Mouse (Mus musculus): ENCODE results near the gene Abhd6. TPM values are rescaled to one million over a fixed set of nuclear protein-coding genes. Genes with fewer than 3 reads are reported as not detected.

Gene Abhd6
- polyA plus RNA-seq, 1 experiment from 2014 or later, result 34.7 TPM

GRCm38 (mm10) chr14:7977471-7977870 lies 25.2 kb upstream of the Abhd6 start:
- 82% methylated on average over 1 of the region's 1 CpGs for WGBS
- Histone ChIP-seq H3K9me3 (no peaks in the 10 kb centered on the region), H3K27me3 (no peaks in the 10 kb centered on the region), H3K9ac (no peak overlapping the region), H3K4me2 (no peak overlapping the region), H3K4me1 (no peaks in the 10 kb centered on the region), H3K4me3 (no peak overlapping the region), H3K27ac (no peak overlapping the region), H3K36me3 (no peaks in the 10 kb centered on the region)
- no peak for ATAC-seq (ENCODE audit: insufficient number of reproducible peaks, low FRiP score, low TSS enrichment, low read depth)

DNA sequence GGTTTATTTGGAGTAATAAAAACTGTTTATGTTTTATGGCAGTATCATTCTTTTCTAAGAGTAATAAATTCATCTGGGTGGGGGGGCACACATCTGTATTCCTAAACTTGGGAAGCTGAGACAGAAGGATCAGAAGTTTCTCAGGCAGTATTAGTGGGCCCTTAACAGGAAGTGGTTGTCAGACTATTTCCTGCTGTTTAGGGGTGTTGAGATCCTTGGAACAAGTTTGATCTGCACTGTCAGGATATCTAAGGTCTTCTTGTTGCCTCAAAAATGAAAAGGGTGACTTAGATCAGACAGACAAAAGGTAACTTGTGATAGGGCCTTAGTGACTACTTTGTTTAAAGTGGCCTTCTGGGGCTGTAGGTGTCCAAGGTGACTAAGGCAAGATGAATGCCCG lies 24.5 kb upstream of the Abhd6 start:
- Histone ChIP-seq H3K27ac (no peak overlapping the region), H3K36me3 (no peaks in the 10 kb centered on the region), H3K4me1 (no peaks in the 10 kb centered on the region), H3K4me3 (no peak overlapping the region), H3K9ac (no peak overlapping the region), H3K27me3 (no peaks in the 10 kb centered on the region), H3K4me2 (no peak overlapping the region), H3K9me3 (no peaks in the 10 kb centered on the region)
- no peak for ATAC-seq (ENCODE audit: insufficient number of reproducible peaks, low FRiP score, low TSS enrichment, low read depth)
- 91% methylated on average over 1 of the region's 1 CpGs for WGBS

DNA sequence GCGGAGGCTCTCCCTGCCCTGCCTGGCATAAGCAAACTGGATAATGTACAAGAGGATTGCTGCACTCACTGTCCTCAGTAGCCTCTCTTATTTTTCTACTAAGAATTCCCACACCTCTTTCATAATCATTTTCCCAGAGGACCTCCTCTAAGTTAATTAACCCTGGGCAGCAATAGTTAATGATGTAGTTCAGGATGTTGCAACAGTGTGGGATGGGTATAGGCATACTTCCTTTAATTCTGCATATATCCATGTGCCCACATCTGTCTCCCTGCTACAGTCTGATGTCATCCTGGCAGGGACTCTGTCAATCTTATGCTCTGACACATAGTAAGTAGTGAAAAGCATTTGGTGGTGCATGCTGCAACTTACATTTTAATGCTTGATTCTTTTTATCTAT lies 21.5 kb upstream of the Abhd6 start:
- Histone ChIP-seq H3K36me3 (no peaks in the 10 kb centered on the region), H3K4me3 (no peak overlapping the region), H3K27me3 (no peaks in the 10 kb centered on the region), H3K4me2 (no peak overlapping the region), H3K4me1 (no peaks in the 10 kb centered on the region), H3K27ac (no peak overlapping the region), H3K9ac (no peak overlapping the region), H3K9me3 (no peaks in the 10 kb centered on the region)
- WGBS, result 94% methylated on average over 1 of the region's 1 CpGs
- ATAC-seq (ENCODE audit: insufficient number of reproducible peaks, low FRiP score, low TSS enrichment, low read depth), result no peak

DNA sequence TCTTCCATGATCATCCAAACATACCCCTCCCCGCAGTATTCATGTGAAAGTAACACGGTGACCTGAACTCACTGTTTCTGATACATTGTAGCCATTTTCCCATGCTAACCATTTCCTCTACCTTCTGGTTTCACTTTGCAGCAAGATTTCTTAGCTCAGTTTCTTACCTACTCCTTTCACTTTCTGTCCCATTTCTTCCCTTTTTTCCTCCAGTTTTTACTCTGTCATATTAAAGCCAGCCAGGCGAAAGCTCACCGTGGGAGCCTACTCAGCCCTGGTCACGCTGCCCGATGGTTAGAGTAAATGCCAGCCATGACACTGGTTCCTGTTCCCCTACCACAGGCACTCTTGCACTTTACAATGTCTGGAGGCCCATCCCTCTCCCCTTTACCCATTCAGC lies 15.8 kb upstream of the Abhd6 start:
- ATAC-seq (ENCODE audit: insufficient number of reproducible peaks, low FRiP score, low TSS enrichment, low read depth), result no peak
- H3K9ac ChIP-seq, result no peak overlapping the region
- H3K36me3 ChIP-seq, result no peaks in the 10 kb centered on the region
- H3K9me3 ChIP-seq, result no peaks in the 10 kb centered on the region
- H3K4me1 ChIP-seq, result no peaks in the 10 kb centered on the region
- H3K4me3 ChIP-seq, result no peak overlapping the region
- H3K27ac ChIP-seq, result no peak overlapping the region
- WGBS, result 93% methylated on average over 6 of the region's 6 CpGs
- no peaks in the 10 kb centered on the region for H3K27me3 ChIP-seq
- H3K4me2 ChIP-seq, result no peak overlapping the region

GRCm38 (mm10) chr14:7989371-7989770 lies 13.3 kb upstream of the Abhd6 start:
- WGBS, result 44% methylated on average over 1 of the region's 1 CpGs
- no peak for ATAC-seq (ENCODE audit: insufficient number of reproducible peaks, low FRiP score, low TSS enrichment, low read depth)

DNA sequence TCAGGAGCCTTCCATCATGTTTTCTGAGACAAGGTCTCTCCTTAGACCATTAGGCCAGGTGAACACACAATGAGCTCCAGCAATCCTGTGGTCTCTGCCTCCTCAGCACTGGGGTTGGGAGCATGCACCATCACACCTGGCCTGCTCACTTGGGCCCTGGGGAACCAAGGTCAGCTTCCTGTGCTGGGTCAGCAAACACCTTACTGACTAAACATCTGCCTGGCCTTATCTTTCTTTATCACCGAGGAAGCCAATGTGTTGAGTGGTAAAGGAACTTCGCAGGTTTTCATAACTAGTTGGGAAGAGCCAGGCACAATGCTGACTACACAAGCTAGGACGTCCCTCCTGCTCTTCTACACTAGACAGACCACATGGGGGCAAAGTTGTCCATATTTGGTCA lies 12.7 kb upstream of the Abhd6 start:
- no peak overlapping the region for H3K27ac ChIP-seq
- no peaks in the 10 kb centered on the region for H3K4me1 ChIP-seq
- no peak overlapping the region for H3K4me3 ChIP-seq
- WGBS, result 70% methylated on average over 3 of the region's 3 CpGs
- no peak for ATAC-seq (ENCODE audit: insufficient number of reproducible peaks, low FRiP score, low TSS enrichment, low read depth)
- H3K36me3 ChIP-seq, result no peaks in the 10 kb centered on the region
- no peaks in the 10 kb centered on the region for H3K27me3 ChIP-seq
- H3K4me2 ChIP-seq, result no peak overlapping the region
- no peaks in the 10 kb centered on the region for H3K9me3 ChIP-seq
- no peak overlapping the region for H3K9ac ChIP-seq

More at GRCm38 (mm10) chr14:7989371-7989770, 13.3 kb upstream of the Abhd6 start:
- no peak overlapping the region for H3K9ac ChIP-seq
- no peaks in the 10 kb centered on the region for H3K9me3 ChIP-seq
- H3K4me1 ChIP-seq, result no peaks in the 10 kb centered on the region
- no peak overlapping the region for H3K4me3 ChIP-seq
- no peak overlapping the region for H3K4me2 ChIP-seq
- H3K27ac ChIP-seq, result no peak overlapping the region
- H3K36me3 ChIP-seq, result no peaks in the 10 kb centered on the region
- H3K27me3 ChIP-seq, result no peaks in the 10 kb centered on the region

- Histone ChIP-seq H3K9me3 (no peaks in the 10 kb centered on the region), H3K9ac (no peak overlapping the region), H3K4me3 (no peak overlapping the region), H3K36me3 (no peaks in the 10 kb centered on the region), H3K27ac (no peak overlapping the region), H3K4me1 (no peaks in the 10 kb centered on the region), H3K27me3 (no peaks in the 10 kb centered on the region; the same call in 1 of the 2 replicates), H3K4me2 (no peak overlapping the region)
- ATAC-seq (ENCODE audit: insufficient number of reproducible peaks, low FRiP score, low TSS enrichment, low read depth), result no peak
- WGBS, result 75% methylated on average over 5 of the region's 5 CpGs
Measured at GRCm38 (mm10) chr14:7991108-7991776, 11.5 kb upstream of the Abhd6 start.

DNA sequence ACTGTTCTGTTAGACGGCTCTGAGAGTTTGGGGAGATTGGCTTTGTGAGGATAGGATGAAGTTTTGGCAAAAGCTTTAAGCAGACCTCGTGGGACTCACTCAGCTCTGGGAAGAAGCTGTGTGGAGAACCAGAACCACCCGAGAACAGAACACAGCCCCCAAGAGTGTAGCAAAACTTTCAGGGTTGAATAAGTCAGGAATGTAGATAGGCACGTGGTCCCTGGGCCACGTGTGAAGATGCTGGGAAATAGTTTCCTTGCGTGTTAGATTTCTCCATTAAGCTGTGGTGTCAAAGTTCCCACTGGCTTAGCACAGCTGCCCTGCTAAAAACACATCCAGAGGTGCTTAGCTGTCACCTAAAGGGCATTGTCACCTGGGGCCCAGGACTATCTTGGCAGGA lies 10.5 kb upstream of the Abhd6 start:
- Histone ChIP-seq H3K4me3 (no peak overlapping the region), H3K27ac (no peak overlapping the region), H3K27me3 (no peaks in the 10 kb centered on the region; the same call in 1 of the 2 replicates), H3K9me3 (no peaks in the 10 kb centered on the region), H3K4me1 (no peaks in the 10 kb centered on the region), H3K9ac (no peak overlapping the region), H3K4me2 (no peak overlapping the region), H3K36me3 (no peaks in the 10 kb centered on the region)
- 46% methylated on average over 6 of the region's 6 CpGs for WGBS
- ATAC-seq (ENCODE audit: insufficient number of reproducible peaks, low FRiP score, low TSS enrichment, low read depth), result no peak

DNA sequence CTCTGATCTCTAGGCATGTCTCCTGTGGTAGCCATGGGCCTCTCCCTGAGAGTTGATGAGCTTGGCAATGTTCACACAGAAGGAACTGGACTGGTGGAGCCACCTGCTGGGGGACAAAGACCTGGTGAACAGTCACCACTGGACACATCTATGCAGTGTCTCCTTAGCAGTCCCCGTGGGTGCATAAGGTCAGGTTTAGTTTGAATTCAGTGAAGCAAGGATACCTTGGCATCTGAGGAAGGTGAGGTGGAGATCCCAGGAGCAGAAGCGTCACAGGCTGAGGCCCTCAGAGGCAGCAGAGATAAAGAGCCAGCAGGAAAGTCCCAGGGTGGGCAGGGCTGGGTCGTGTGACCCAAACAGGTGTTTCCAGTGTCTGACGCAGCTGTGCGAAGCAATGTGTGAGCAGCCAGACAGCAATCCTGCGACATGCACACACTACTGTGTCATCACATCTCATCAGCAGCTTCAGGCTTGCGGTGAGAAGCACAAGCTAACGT lies 8.4 kb upstream of the Abhd6 start, which contains the start of gene Dnase1l3:
Dnase1l3 (minus strand) TSS at position 303 of the 497 bp plus-strand sequence.
- WGBS, result 57% methylated on average over 8 of the region's 8 CpGs
- Histone ChIP-seq H3K4me2 (no peak within 1 kb of the TSS), H3K27ac (0 out of 2 replicates have a peak within 1 kb of the TSS, but pooled peaks have one; percentile 29), H3K4me3 (no peak within 1 kb of the TSS), H3K4me1 (no peaks in the 10 kb centered on the region), H3K36me3 (no peaks in the 10 kb centered on the region), H3K9me3 (no peaks in the 10 kb centered on the region), H3K9ac (no peak within 1 kb of the TSS), H3K27me3 (peaks cover 7% of the 10 kb centered on the region)
- no peak for ATAC-seq (ENCODE audit: insufficient number of reproducible peaks, low FRiP score, low TSS enrichment, low read depth)

DNA sequence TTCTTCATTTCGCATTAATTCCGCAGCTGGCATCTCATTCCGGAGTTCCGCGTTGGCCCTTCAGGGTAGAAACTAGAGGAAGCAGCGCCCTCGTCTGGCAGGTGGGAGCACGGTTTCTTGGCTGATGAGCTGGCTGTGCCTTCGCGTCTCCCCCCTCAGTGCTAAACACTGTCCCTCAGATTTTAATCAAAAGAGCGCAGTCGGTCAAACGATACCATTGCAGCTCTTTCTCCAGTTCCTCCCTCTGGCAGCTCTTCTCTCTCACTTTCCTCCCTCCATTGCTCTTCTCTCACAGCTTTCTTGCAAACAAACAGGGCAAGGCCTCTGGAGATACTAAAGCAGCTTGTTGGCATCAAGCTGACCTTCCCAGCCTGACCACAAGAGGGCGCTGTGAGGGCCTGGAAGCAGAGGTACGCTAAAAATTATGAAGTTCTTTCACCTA lies 5.4 kb upstream of the Abhd6 start:
- H3K27ac ChIP-seq, result no peak overlapping the region
- H3K27me3 ChIP-seq, result peaks cover 35% of the 10 kb centered on the region
- H3K9me3 ChIP-seq, result no peaks in the 10 kb centered on the region
- no peak for ATAC-seq (ENCODE audit: insufficient number of reproducible peaks, low FRiP score, low TSS enrichment, low read depth)
- H3K4me1 ChIP-seq, result peaks cover 3% of the 10 kb centered on the region; the same call in 1 of the 2 replicates
- H3K9ac ChIP-seq, result no peak overlapping the region
- H3K36me3 ChIP-seq, result no peaks in the 10 kb centered on the region
- WGBS, result 3% methylated on average over 15 of the region's 15 CpGs
- H3K4me3 ChIP-seq, result peak overlapping the region; percentile 12; the same call in 1 of the 2 replicates
- H3K4me2 ChIP-seq, result peak overlapping the region; percentile 34; the same call in 1 of the 2 replicates

- peaks cover 40% of the 10 kb centered on the region for H3K27me3 ChIP-seq
- H3K4me2 ChIP-seq, result no peak overlapping the region
- WGBS, result 63% methylated on average over 3 of the region's 3 CpGs
- peak overlapping the region; percentile 22; the same call in 1 of the 2 replicates for H3K27ac ChIP-seq
- H3K9ac ChIP-seq, result no peak overlapping the region
- peaks cover 18% of the 10 kb centered on the region for H3K4me1 ChIP-seq
- H3K4me3 ChIP-seq, result no peak overlapping the region
- no peaks in the 10 kb centered on the region for H3K9me3 ChIP-seq
- H3K36me3 ChIP-seq, result no peaks in the 10 kb centered on the region
- no peak for ATAC-seq (ENCODE audit: insufficient number of reproducible peaks, low FRiP score, low TSS enrichment, low read depth)
Measured at GRCm38 (mm10) chr14:7999030-7999429, 3.7 kb upstream of the Abhd6 start.

DNA sequence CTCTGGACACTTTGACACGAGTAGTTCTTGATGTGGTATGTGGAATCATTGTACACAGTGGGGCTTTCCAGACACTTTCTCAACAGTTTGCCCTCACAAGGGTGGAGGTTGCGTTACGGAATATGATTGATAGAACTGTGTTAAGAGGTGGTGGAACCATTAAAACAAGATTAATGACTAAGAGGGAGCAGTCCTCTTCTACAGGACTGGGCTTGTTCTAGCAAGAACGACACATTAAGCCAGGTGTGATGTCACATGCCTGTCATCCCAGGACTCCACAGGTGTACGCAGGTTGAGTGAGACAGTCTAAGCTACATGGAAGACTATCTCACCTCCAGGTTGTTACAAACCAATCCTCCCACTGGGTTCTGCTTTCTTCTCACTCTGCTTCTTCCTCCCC lies 3.3 kb upstream of the Abhd6 start:
- H3K4me2 ChIP-seq, result no peak overlapping the region
- no peak overlapping the region for H3K4me3 ChIP-seq
- 0 out of 2 replicates have a peak, but pooled peaks have one; percentile 23 for ATAC-seq (ENCODE audit: insufficient number of reproducible peaks, low FRiP score, low TSS enrichment, low read depth)
- WGBS, result 69% methylated on average over 5 of the region's 5 CpGs
- H3K27me3 ChIP-seq, result peaks cover 43% of the 10 kb centered on the region
- H3K9ac ChIP-seq, result no peak overlapping the region
- H3K27ac ChIP-seq, result 0 out of 2 replicates have a peak overlapping the region, but pooled peaks have one; percentile 24
- no peaks in the 10 kb centered on the region for H3K36me3 ChIP-seq
- H3K4me1 ChIP-seq, result peaks cover 22% of the 10 kb centered on the region
- H3K9me3 ChIP-seq, result no peaks in the 10 kb centered on the region
